Mouse (Mus musculus) heart, postnatal 0 days (tissue): ENCODE results near the gene 1700049E17Rik2.
"Not testable (repeated sequence)": the region's sequence is repeated elsewhere in the genome, so short reads cannot be mapped to it uniquely, and the experiment has no call there.

Experiments used
- CTCF ChIP-seq: IDR thresholded peaks from 2 replicates; pipeline ENCODE4 v1.5.1; 2016; ENCODE audit warnings: antibody characterized with exemption, control low read depth, low read depth
- EP300 ChIP-seq: IDR thresholded peaks from 2 replicates; pipeline ENCODE4 v1.6.1; 2016; ENCODE audit warnings: antibody characterized with exemption, low read depth

DNA sequence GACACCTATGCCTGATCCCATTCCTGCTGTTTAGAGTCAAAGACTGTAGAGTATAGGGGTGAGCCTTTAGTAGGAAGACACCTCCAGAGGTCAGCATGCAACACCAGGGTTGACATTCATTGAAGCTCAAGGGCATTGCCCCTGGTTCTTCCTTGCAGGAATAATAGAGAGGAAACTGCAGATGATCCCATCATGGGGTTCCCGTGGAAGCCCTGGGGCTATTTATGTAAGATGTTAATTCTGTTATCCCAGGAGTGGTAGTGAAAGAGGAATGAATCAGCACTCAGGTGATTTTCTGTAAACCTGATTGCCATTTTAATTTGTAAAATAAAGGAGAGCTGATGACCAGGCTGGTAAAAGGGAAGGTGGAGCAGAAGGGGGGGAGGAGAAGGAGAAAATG lies 13.3 kb downstream of the 1700049E17Rik2 start:
- not testable (repeated sequence) for TF ChIP-seq EP300, CTCF
